Mouse (Mus musculus) left cerebral cortex, postnatal 36 days (tissue): ENCODE measurements at regions not wholly inside any gene's neighbourhood (a gene's known extent, or its start where the extent isn't known, plus 50 kb on each side); places are given as distances from the start of the nearest gene placed in this dataset.

Source experiments
- DNase-seq, 2 experiments: peaks; one replicate each; pipeline ENCODE4 v3.0.0; 2021 to 2022; ENCODE audit warnings: low spot score in 2 of 2, mixed read lengths in 1 of 2
- intact Hi-C: fragments of 180-260 bp; cut with DNase I; formaldehyde crosslinking; loops from one replicate; pipeline ENCODE4 v1.15.1; 2025

DNA sequence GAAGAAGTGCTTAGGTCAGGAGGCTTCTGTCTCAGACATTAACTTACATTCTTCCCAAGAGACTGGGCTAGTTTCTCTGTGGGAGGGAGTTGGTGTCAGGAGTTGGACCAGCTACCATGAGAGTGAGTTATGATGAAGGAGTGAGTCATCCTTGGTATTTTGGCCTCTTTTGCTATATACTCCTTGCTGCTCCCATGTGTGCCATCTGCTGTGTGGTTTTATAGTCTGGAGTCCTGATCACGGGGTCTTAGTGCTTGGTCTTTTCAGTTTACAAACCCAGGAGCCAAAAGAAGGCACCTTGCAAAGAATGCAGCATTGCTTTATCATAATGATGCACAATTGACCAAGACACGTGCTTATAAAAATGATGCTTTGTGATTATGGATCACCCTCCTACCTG, 56.6 kb downstream of the Zfp503 start:
- intact Hi-C loops: no loop called here
- peak in 1 of 2 experiments; percentile 32 for DNase-seq

GRCm38 (mm10) chr14:21931944-21932343, 57.5 kb downstream of the Zfp503 start:
- intact Hi-C loops: no loop called here
- peak; percentile 10 to 18 for DNase-seq

- no peak for DNase-seq
- intact Hi-C loops: no loop called here
These were observed 60.4 kb downstream of the Zfp503 start for GRCm38 (mm10) chr14:21929048-21929447.

- DNase-seq: no peak
- intact Hi-C loops: no loop called here
These were observed 67.9 kb upstream of the Comtd1 start for GRCm38 (mm10) chr14:21916671-21917070.

- no peak for DNase-seq
- intact Hi-C loops: no loop called here
These were observed 56.0 kb upstream of the Comtd1 start for GRCm38 (mm10) chr14:21904498-21905395.

DNA sequence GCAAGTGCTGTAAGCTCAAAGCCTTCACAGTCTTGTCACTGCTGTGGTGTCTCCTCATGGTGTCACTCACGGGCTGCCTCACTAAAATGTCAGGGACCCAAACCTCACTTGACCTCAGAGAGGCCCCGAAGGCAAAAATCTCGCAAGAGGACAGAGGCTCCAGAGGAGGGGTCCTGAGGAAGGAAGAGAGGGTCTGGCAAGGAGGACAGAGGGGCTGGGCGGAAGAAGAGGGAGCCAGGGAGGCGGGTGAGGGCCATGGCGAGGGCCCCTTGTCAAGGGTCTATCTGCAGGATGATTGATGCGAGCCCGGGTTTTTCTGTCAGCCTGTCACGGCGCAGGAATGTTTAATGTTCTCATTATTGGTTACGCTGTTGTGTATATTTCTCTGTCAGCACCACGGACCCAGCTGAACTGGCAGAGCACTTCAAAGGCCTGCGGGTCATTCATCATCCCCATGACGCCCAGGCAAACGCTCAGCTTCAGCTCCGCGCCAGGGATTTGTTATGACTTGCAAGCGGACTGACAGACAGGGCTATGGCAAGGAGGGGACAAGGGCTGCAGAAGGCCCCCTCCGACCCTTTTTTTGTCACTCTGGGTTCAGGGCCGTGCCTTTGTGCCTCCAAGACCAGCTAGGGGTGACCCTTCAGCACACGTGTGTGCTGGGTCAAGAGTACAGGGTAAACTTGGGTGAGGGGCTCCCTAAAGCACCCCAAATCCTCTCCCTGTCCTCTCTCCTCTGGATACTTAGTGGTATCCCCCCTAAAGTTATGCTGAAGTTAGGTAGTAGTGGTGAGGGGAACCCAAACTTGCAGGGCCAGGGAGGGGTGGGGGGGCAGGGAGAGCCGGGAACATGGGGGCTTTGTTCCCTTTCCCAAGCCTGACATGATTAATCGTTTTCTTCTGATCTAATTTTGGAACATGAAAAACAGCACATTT, 55.1 kb upstream of the Comtd1 start:
- intact Hi-C loops: no loop called here
- no peak for DNase-seq

DNA sequence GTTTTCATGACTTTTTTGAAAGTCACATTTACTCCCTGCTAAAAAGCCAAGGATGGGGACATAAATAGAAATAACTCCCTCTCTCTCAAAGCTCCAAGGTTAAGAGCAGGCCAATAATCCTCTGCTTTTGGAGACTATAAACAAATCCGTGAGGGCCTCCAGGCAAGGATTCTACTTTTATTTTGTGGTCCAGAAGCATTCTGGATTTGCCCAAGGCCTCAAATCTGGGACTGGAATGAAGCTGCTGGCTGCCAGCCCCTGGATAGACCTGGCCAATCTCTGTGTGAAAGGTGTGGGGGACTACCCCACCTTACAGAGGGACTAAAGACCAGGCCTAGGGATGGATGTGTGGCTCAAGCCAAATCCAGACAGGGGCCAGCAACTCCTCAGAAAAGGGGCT, 54.1 kb upstream of the Comtd1 start:
- DNase-seq: no peak
- intact Hi-C loops: no loop called here

DNA sequence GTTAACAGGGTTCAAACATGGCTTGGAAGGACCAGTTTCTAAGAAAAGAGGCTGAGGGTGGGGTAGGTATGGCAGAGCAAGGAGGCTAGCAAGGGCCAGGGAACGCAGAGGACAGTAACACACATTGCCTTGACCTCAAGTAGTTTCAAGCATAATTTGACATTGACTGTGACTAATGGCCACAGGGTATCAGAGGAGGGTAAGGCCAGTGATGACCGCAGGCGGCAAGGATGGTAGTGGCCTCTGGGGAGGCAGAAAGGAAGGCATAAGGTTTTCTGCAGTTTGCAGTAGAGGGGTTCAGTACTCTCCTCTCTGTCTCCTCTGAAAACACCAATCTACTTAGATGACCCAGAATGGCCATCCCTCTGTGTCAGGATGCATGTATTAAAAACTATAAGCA, 53.7 kb upstream of the Comtd1 start:
- no peak for DNase-seq
- intact Hi-C loops: no loop called here

- intact Hi-C loops: no loop called here
- DNase-seq: no peak
These were observed 52.2 kb upstream of the Comtd1 start for GRCm38 (mm10) chr14:21900951-21901350.

DNA sequence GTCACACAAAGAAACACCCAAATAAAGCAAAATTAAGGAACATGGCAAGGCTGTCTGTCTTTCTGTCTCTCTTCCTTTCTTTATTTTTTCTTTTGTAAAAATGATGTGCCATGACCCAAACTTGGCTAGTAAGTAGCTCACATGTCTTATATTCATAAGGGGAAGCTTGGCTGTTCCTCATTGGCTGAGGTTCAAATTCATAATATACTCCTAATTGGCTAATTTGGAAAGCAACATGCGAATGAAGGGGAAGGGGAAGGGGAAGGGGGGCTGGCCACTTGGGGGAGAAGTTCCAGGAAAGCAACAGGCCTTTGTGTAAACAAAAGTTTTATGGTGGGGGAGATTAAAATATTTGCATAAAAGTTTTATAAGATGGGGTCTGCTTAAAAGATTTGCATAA, 51.7 kb upstream of the Comtd1 start:
- intact Hi-C loops: no loop called here
- DNase-seq: no peak
